Mouse (Mus musculus): ENCODE data around the gene Tnk1. TPM values are rescaled to one million over a fixed set of nuclear protein-coding genes. Genes with fewer than 3 reads are reported as not detected.

Tnk1 gene
- polyA plus RNA-seq, 2 experiments from 2014 or later = not detected

DNA sequence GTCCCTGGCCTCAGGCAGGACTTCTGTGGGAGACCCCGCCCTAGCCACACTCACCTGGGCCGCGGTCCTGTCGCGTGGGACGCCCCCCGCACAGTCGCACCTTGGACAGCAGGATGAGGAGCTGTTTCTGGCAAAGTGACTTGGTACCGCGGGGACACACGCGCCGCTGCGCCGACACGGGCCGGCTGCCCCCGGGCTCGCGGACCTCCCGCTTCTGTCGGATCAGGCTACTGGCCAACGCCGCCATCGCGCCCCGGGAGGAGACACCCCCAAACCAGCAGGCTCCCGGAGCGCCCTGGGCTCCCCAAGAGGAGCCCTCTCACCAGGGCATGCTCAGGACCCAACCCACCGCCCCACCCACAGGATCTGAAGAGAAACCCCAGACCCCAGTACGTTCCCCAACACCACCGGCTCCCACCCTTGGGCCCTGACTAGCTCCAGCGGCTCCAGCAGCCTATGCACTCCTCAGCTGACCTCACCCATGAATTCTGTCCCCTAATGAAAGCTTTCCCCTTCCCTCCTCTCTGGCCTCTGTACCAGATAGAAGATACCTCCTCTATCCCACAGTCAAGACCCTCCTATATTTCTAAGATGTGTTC, 57.1 kb downstream of the Tnk1 start, which contains the start of gene Fgf11:
Fgf11 (minus strand) TSS at position 479 of the 599 bp plus-strand sequence.
- no peak for ATAC-seq

Other genes with a start within 250 kb of the Tnk1 start
- gene Shbg, start 240.8 kb downstream of the Tnk1 start, polyA plus RNA-seq (2017; shearing (Covaris generic)) = not detected
- gene Sat2, start 236.7 kb downstream of the Tnk1 start, polyA plus RNA-seq (2017; shearing (Covaris generic)) = not detected
- 1 to 10 TPM; 6.5 to 7.1 TPM for gene Fxr2, start 225.7 kb downstream of the Tnk1 start, polyA plus RNA-seq (2017; shearing (Covaris generic))
- not detected for gene Sox15, start 203.4 kb downstream of the Tnk1 start, polyA plus RNA-seq (2017; shearing (Covaris generic))
- 10 to 100 TPM; 41.3 to 59.7 TPM for gene Mpdu1, start 196.1 kb downstream of the Tnk1 start, polyA plus RNA-seq (2017; shearing (Covaris generic))
- 1 to 10 TPM; 3.3 to 5.3 TPM for gene Cd68, start 192.6 kb downstream of the Tnk1 start, polyA plus RNA-seq (2017; shearing (Covaris generic))
- gene Eif4a1, start 186.3 kb downstream of the Tnk1 start, polyA plus RNA-seq (2017; shearing (Covaris generic)) = 100 to 1,000 TPM; 202 to 297 TPM
- gene Senp3, start 176.6 kb downstream of the Tnk1 start, polyA plus RNA-seq (2017; shearing (Covaris generic)) = 10 to 100 TPM; 32.7 to 33.0 TPM
- gene Tnfsf13, start 172.9 kb downstream of the Tnk1 start, polyA plus RNA-seq (2017; shearing (Covaris generic)) = not detected
- gene Tnfsf12, start 162.9 kb downstream of the Tnk1 start, polyA plus RNA-seq (2017; shearing (Covaris generic)) = not detected
- gene Tnfsfm13, start 162.6 kb downstream of the Tnk1 start, polyA plus RNA-seq (2017; shearing (Covaris generic)) = not detected
- gene Polr2a, start 100.1 kb downstream of the Tnk1 start, polyA plus RNA-seq (2017; shearing (Covaris generic)) = 10 to 100 TPM; 24.0 to 28.8 TPM
- not detected for gene Slc35g3, start 96.8 kb downstream of the Tnk1 start, polyA plus RNA-seq (2017; shearing (Covaris generic))
- 1 to 10 TPM; 7.8 to 8.1 TPM for gene Zbtb4, start 92.8 kb downstream of the Tnk1 start, polyA plus RNA-seq (2017; shearing (Covaris generic))
- gene Chrnb1, start 62.8 kb downstream of the Tnk1 start, polyA plus RNA-seq (2017; shearing (Covaris generic)) = 1 to 10 TPM in 1 of 2 experiments, under 1 TPM in 1; 0.66 to 4.1 TPM
- not detected for gene Fgf11, start 56.9 kb downstream of the Tnk1 start, polyA plus RNA-seq (2017; shearing (Covaris generic))
- not detected for gene Tmem102, start 53.1 kb downstream of the Tnk1 start, polyA plus RNA-seq (2017; shearing (Covaris generic))
- gene Gm39566, start 43.4 kb downstream of the Tnk1 start, polyA plus RNA-seq (2017; shearing (Covaris generic)) = under 1 TPM in 1 of 2 experiments, not detected in 1; 0.08 TPM
- gene Spem2, start 40.3 kb downstream of the Tnk1 start, polyA plus RNA-seq (2017; shearing (Covaris generic)) = not detected
- not detected for gene Spem1, start 36.5 kb downstream of the Tnk1 start, polyA plus RNA-seq (2017; shearing (Covaris generic))
- gene Nlgn2, start 20.9 kb downstream of the Tnk1 start, polyA plus RNA-seq (2017; shearing (Covaris generic)) = under 1 TPM; 0.59 to 0.66 TPM
- 100 to 1,000 TPM; 127 to 138 TPM for gene Tmem256, start 20.2 kb downstream of the Tnk1 start, polyA plus RNA-seq (2017; shearing (Covaris generic))
- 10 to 100 TPM; 15.4 to 17.5 TPM for gene Plscr3, start 12.4 kb downstream of the Tnk1 start, polyA plus RNA-seq (2017; shearing (Covaris generic))
- not detected for gene Tmem95, start 19.3 kb upstream of the Tnk1 start, polyA plus RNA-seq (2017; shearing (Covaris generic))
- under 1 TPM in 1 of 2 experiments, not detected in 1; 0.56 TPM for gene Kctd11, start 22.7 kb upstream of the Tnk1 start, polyA plus RNA-seq (2017; shearing (Covaris generic))
- gene Acap1, start 36.8 kb upstream of the Tnk1 start, polyA plus RNA-seq (2017; shearing (Covaris generic)) = 100 to 1,000 TPM; 213 to 273 TPM
- 1 to 10 TPM; 1.1 to 1.2 TPM for gene 2810408A11Rik, start 42.3 kb upstream of the Tnk1 start, polyA plus RNA-seq (2017; shearing (Covaris generic))
- gene Neurl4, start 42.3 kb upstream of the Tnk1 start, polyA plus RNA-seq (2017; shearing (Covaris generic)) = 1 to 10 TPM; 7.9 to 8.0 TPM
- 100 to 1,000 TPM in 1 of 2 experiments, 10 to 100 TPM in 1; 90.7 to 106 TPM for gene Gps2, start 55.2 kb upstream of the Tnk1 start, polyA plus RNA-seq (2017; shearing (Covaris generic))
- 1,000 to 10,000 TPM; 1,092 to 1,351 TPM for gene Eif5a, start 63.2 kb upstream of the Tnk1 start, polyA plus RNA-seq (2017; shearing (Covaris generic))
- not detected for gene Ybx2, start 77.1 kb upstream of the Tnk1 start, polyA plus RNA-seq (2017; shearing (Covaris generic))
- not detected for gene Slc2a4, start 89.5 kb upstream of the Tnk1 start, polyA plus RNA-seq (2017; shearing (Covaris generic))
- gene Cldn7, start 106.0 kb upstream of the Tnk1 start, polyA plus RNA-seq (2017; shearing (Covaris generic)) = not detected
- 10 to 100 TPM; 21.4 to 24.8 TPM for gene Ctdnep1, start 122.4 kb upstream of the Tnk1 start, polyA plus RNA-seq (2017; shearing (Covaris generic))
- gene Elp5, start 123.8 kb upstream of the Tnk1 start, polyA plus RNA-seq (2017; shearing (Covaris generic)) = 10 to 100 TPM; 62.1 to 69.7 TPM
- 100 to 1,000 TPM; 343 to 373 TPM for gene Gabarap, start 132.4 kb upstream of the Tnk1 start, polyA plus RNA-seq (2017; shearing (Covaris generic))
- gene Phf23, start 137.0 kb upstream of the Tnk1 start, polyA plus RNA-seq (2017; shearing (Covaris generic)) = 10 to 100 TPM; 32.1 to 44.9 TPM
- gene Dvl2, start 141.9 kb upstream of the Tnk1 start, polyA plus RNA-seq (2017; shearing (Covaris generic)) = 1 to 10 TPM; 2.7 to 3.9 TPM
- 100 to 1,000 TPM; 107 to 139 TPM for gene Acadvl, start 156.7 kb upstream of the Tnk1 start, polyA plus RNA-seq (2017; shearing (Covaris generic))
- gene Dlg4, start 158.2 kb upstream of the Tnk1 start, polyA plus RNA-seq (2017; shearing (Covaris generic)) = 10 to 100 TPM in 1 of 2 experiments, 1 to 10 TPM in 1; 9.7 to 11.6 TPM
- not detected for gene Asgr1, start 195.4 kb upstream of the Tnk1 start, polyA plus RNA-seq (2017; shearing (Covaris generic))
- not detected for gene Asgr2, start 233.9 kb upstream of the Tnk1 start, polyA plus RNA-seq (2017; shearing (Covaris generic))